Mouse (Mus musculus): ENCODE results near the gene Wdr93. TPM values are rescaled to one million over a fixed set of nuclear protein-coding genes. Genes with fewer than 3 reads are reported as not detected.

Gene Wdr93
- polyA plus RNA-seq, 1 experiment from 2014 or later: 1.6 TPM

DNA sequence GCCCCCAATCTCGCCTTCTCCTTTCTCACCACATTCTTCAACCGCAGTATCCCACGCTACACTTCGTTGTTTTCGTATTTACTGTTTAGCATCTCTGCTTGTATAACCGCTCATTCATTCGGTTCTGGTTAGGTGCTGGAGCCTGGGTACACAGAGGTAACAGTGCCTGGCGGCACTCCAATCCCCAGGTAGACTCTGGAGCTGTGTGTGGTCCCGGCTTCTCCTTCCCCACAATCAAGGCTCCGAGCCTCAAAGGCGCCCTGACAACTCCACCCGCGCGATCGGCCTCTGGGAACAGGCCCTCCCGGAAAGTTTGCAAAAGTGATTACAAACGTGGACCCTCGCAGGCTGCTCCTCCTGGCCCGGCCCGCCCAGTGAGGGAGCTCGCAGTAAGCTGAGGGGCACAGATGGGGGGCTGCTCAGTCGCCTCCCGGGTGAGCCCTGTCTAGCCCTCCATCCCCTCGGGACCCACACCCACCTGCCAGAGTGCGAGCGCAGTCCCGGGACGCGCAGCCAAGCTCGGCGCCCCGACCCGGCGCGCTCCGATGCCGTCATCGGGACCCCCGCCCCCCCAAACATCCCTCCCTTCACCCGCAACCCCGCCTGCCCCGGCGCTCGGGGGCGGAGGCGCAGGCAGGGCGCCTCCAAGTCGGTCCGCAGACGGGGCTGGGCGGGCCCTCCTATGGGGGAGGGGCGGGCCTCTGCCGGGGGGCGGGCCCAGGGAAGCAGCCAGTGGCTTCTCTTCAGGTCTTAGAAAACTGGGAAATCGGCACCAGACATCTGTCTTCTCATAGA lies 27.6 kb upstream of the Wdr93 start, which contains the start of gene Kif7:
Gene Kif7, minus strand, starts transcription at position 534 of the 795 bp plus-strand sequence.
- TF ChIP-seq CTCF (IDR thresholded peaks at IDR 0.05) (no peak), EP300 (IDR thresholded peaks at IDR 0.05) (no peak)
- peak; percentile 88 for DNase-seq (ENCODE audit: low spot score)
- peak; percentile 98 for ATAC-seq
- Histone ChIP-seq H3K36me3 (ENCODE audit: insufficient read depth, low read length) (no peaks in the 10 kb centered on the region), H3K4me3 (ENCODE audit: low read depth, low read length) (peak within 1 kb of the TSS; percentile 70), H3K27ac (ENCODE audit: low read length) (no peak within 1 kb of the TSS), H3K9ac (replicated peaks; ENCODE audit: low read depth) (peak within 1 kb of the TSS; percentile 51), H3K4me2 (replicated peaks; ENCODE audit: low read depth, low read length) (peak within 1 kb of the TSS; percentile 95), H3K27me3 (replicated peaks; ENCODE audit: insufficient read depth, low read length) (no peaks in the 10 kb centered on the region), H3K4me1 (ENCODE audit: insufficient read depth, low read depth, low read length) (0 out of 2 replicates have a peak, but pooled peaks cover 7% of the 10 kb centered on the region), H3K9me3 (ENCODE audit: low read length) (no peaks in the 10 kb centered on the region)
- WGBS: under 1% methylated on average over 36 of the region's 55 CpGs

DNA sequence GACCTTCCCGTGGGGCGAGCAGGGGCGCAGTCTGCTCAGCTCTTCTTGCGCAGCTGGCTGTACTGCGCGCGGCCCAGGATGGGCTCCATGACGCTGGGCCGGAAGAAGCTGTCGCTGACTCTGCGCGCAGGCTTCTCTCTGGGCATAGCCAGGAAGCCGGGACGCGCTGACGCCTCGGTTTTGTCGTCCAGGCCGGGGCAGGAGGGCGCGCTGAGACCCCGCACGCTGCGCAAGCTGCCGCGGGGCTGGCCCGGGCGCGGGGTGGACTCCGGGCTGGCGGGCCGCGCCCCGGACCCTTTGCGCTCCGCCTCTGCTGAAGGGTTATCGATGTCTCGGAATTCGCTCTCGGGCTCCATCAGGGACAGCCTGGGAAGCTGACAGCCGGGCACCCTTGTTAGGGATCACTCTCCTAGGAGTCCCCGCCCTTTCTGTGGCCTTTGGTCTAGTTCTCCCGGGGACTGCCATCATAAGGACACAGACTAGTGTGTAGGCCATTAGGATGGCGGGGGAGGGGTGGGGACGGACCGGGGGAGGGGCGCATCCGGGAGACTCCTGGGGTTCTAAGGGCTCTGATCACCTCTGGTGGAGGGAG lies 21.5 kb upstream of the Wdr93 start:
- peak overlapping the region; percentile 75 for H3K27ac ChIP-seq (ENCODE audit: low read length)
- H3K9ac ChIP-seq (replicated peaks; ENCODE audit: low read depth): peak overlapping the region; percentile 59
- DNase-seq (ENCODE audit: low spot score): peak; percentile 68
- peak overlapping the region; percentile 51 for H3K4me3 ChIP-seq (ENCODE audit: low read depth, low read length)
- H3K36me3 ChIP-seq (ENCODE audit: insufficient read depth, low read length): no peaks in the 10 kb centered on the region
- no peaks in the 10 kb centered on the region for H3K9me3 ChIP-seq (ENCODE audit: low read length)
- no peaks in the 10 kb centered on the region; the same call in none of the 2 replicates for H3K27me3 ChIP-seq (replicated peaks; ENCODE audit: insufficient read depth, low read length)
- H3K4me2 ChIP-seq (replicated peaks; ENCODE audit: low read depth, low read length): peak overlapping the region; percentile 79
- TF ChIP-seq EP300 (IDR thresholded peaks at IDR 0.05) (no peak), CTCF (IDR thresholded peaks at IDR 0.05) (no peak)
- no peaks in the 10 kb centered on the region for H3K4me1 ChIP-seq (ENCODE audit: insufficient read depth, low read depth, low read length)
- WGBS: under 1% methylated on average over 48 of the region's 48 CpGs
- ATAC-seq: peak; percentile 87

- Histone ChIP-seq H3K4me2 (replicated peaks; ENCODE audit: low read depth, low read length) (no peak overlapping the region), H3K4me3 (ENCODE audit: low read depth, low read length) (no peak overlapping the region), H3K36me3 (ENCODE audit: insufficient read depth, low read length) (no peaks in the 10 kb centered on the region), H3K4me1 (ENCODE audit: insufficient read depth, low read depth, low read length) (no peaks in the 10 kb centered on the region), H3K9ac (replicated peaks; ENCODE audit: low read depth) (no peak overlapping the region), H3K27me3 (replicated peaks; ENCODE audit: insufficient read depth, low read length) (no peaks in the 10 kb centered on the region; the same call in 1 of the 2 replicates), H3K9me3 (ENCODE audit: low read length) (no peaks in the 10 kb centered on the region), H3K27ac (ENCODE audit: low read length) (no peak overlapping the region)
- 6% methylated on average over 2 of the region's 2 CpGs for WGBS
- peak; percentile 87 for TF ChIP-seq CTCF (IDR thresholded peaks at IDR 0.05)
- no peak for TF ChIP-seq EP300 (IDR thresholded peaks at IDR 0.05)
- ATAC-seq (peak; percentile 59), DNase-seq (ENCODE audit: low spot score) (peak; percentile 49)
Measured at GRCm38 (mm10) chr7:79727091-79727490, 15.9 kb upstream of the Wdr93 start.

DNA sequence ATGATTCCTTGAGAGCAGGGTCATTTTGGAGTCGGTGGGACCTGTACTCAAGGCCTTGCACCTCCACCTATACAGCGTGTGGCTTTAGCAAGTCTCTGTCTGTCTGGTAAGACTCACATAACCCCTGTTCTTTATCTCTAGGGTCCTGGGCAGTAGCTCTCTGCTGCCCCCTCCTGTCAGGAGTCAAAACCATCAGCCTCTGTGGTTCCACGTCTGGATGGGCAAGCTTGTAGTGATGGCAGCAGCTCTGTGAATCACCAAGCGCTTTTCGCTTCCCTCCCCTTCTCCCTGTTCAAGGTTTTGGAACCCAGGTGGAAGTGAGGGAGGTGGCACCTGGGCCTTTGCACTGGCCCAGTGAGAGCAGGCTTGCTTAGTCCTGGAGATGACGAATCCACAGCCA lies 14.7 kb upstream of the Wdr93 start:
- 21% methylated on average over 6 of the region's 6 CpGs for WGBS
- no peaks in the 10 kb centered on the region for H3K36me3 ChIP-seq (ENCODE audit: insufficient read depth, low read length)
- DNase-seq (ENCODE audit: low spot score) (peak; percentile 50), ATAC-seq (peak; percentile 55)
- no peak overlapping the region for H3K27ac ChIP-seq (ENCODE audit: low read length)
- H3K9me3 ChIP-seq (ENCODE audit: low read length): no peaks in the 10 kb centered on the region
- no peak overlapping the region for H3K4me3 ChIP-seq (ENCODE audit: low read depth, low read length)
- no peaks in the 10 kb centered on the region for H3K4me1 ChIP-seq (ENCODE audit: insufficient read depth, low read depth, low read length)
- no peaks in the 10 kb centered on the region; the same call in 1 of the 2 replicates for H3K27me3 ChIP-seq (replicated peaks; ENCODE audit: insufficient read depth, low read length)
- H3K9ac ChIP-seq (replicated peaks; ENCODE audit: low read depth): no peak overlapping the region
- H3K4me2 ChIP-seq (replicated peaks; ENCODE audit: low read depth, low read length): no peak overlapping the region
- TF ChIP-seq CTCF (IDR thresholded peaks at IDR 0.05) (peak; percentile 91), EP300 (IDR thresholded peaks at IDR 0.05) (no peak)

DNA sequence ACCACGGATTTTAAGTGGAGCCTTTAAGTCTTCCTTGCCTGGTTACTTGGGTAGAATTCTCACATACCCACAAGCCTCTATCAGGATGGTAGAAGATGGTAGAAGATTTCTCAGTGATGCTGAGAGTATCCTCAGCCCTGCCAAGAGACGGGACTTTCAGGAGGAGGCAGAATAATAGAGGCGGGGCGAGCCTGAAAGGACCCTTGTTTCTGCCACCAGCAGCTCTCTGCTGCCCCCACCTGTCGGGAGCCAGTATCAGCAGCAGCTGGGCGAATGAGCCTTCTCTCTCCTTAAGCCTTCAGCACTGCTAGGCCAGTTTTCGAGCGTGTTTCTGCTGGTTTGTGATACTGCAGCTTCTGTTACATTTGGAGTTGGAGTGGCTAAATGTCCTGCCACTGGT lies 13.8 kb upstream of the Wdr93 start:
- Histone ChIP-seq H3K9me3 (ENCODE audit: low read length) (no peaks in the 10 kb centered on the region), H3K4me2 (replicated peaks; ENCODE audit: low read depth, low read length) (no peak overlapping the region), H3K27ac (ENCODE audit: low read length) (no peak overlapping the region), H3K4me3 (ENCODE audit: low read depth, low read length) (no peak overlapping the region), H3K36me3 (ENCODE audit: insufficient read depth, low read length) (no peaks in the 10 kb centered on the region), H3K9ac (replicated peaks; ENCODE audit: low read depth) (no peak overlapping the region), H3K4me1 (ENCODE audit: insufficient read depth, low read depth, low read length) (no peaks in the 10 kb centered on the region), H3K27me3 (replicated peaks; ENCODE audit: insufficient read depth, low read length) (no peaks in the 10 kb centered on the region; the same call in 1 of the 2 replicates)
- DNase-seq (ENCODE audit: low spot score) (peak; percentile 78), ATAC-seq (peak; percentile 54; the same call in 1 of the 2 replicates)
- TF ChIP-seq CTCF (IDR thresholded peaks at IDR 0.05): peak; percentile 89
- TF ChIP-seq EP300 (IDR thresholded peaks at IDR 0.05): no peak
- 5% methylated on average over 8 of the region's 8 CpGs for WGBS

- TF ChIP-seq CTCF (IDR thresholded peaks at IDR 0.05): peak; percentile 50
- no peak for TF ChIP-seq EP300 (IDR thresholded peaks at IDR 0.05)
- H3K9me3 ChIP-seq (ENCODE audit: low read length): no peaks in the 10 kb centered on the region
- no peak overlapping the region for H3K4me3 ChIP-seq (ENCODE audit: low read depth, low read length)
- H3K4me1 ChIP-seq (ENCODE audit: insufficient read depth, low read depth, low read length): no peaks in the 10 kb centered on the region
- 54% methylated on average over 11 of the region's 11 CpGs for WGBS
- H3K4me2 ChIP-seq (replicated peaks; ENCODE audit: low read depth, low read length): no peak overlapping the region
- H3K9ac ChIP-seq (replicated peaks; ENCODE audit: low read depth): no peak overlapping the region
- no peaks in the 10 kb centered on the region for H3K36me3 ChIP-seq (ENCODE audit: insufficient read depth, low read length)
- H3K27me3 ChIP-seq (replicated peaks; ENCODE audit: insufficient read depth, low read length): no peaks in the 10 kb centered on the region; the same call in 1 of the 2 replicates
- no peak for ATAC-seq
- no peak overlapping the region for H3K27ac ChIP-seq (ENCODE audit: low read length)
- DNase-seq (ENCODE audit: low spot score): no peak
Measured at GRCm38 (mm10) chr7:79729743-79730370, 13.1 kb upstream of the Wdr93 start.

Data from lung, postnatal 0 days (tissue).